Mouse (Mus musculus) liver, embryonic 14.5 days (tissue): Measurements from ENCODE around the gene Metrn.

Experiments
- CTCF ChIP-seq: IDR thresholded peaks from 2 replicates; pipeline ENCODE4 v1.5.1; 2016; ENCODE audit warnings: antibody characterized with exemption, low read depth, control low read depth
- EP300 ChIP-seq: IDR thresholded peaks from 2 replicates; pipeline ENCODE4 v1.6.1; 2016; ENCODE audit warnings: antibody characterized with exemption, low read depth

- TF ChIP-seq CTCF (no peak), EP300 (no peak)
These were observed 52.6 kb downstream of the Metrn start for GRCm38 (mm10) chr17:25744311-25744710.
